Mouse (Mus musculus) lung, postnatal 0 days (tissue): ENCODE data around the gene Arhgap31.
A peak's percentile ranks its signal among the peaks of the same experiment; 100 is the strongest.

ENCODE experiments used
- CTCF ChIP-seq: IDR thresholded peaks from 2 replicates; pipeline ENCODE4 v1.5.1; 2016; ENCODE audit warnings: antibody characterized with exemption, mild to moderate bottlenecking
- EP300 ChIP-seq: IDR thresholded peaks from 2 replicates; pipeline ENCODE4 v1.6.1; 2016; ENCODE audit warnings: antibody characterized with exemption, mild to moderate bottlenecking, control low read depth

GRCm38 (mm10) chr16:38648155-38648554 lies 64.9 kb downstream of the Arhgap31 start:
- TF ChIP-seq EP300 (peak; percentile 83; the same call in 1 of the 2 replicates), CTCF (no peak)
